Comparison of ENCODE assay signal across 8 mouse cellular contexts in genomic region chr17:57264972-57265945, GRCm38 (mm10). TPM values are rescaled to one million over a fixed set of nuclear protein-coding genes. Genes with fewer than 3 reads are reported as not detected.
DNase-seq lines count a peak whose midpoint lies in the region; ATAC-seq lines count a peak whose summit lies in the region.

No protein-coding gene starts in this region.

- DNase-seq in CD4-positive helper T cell, adult 2 months (ENCODE audit: low read depth, low spot score) = peak; percentile 44
- peak; percentile 80 to 81 for DNase-seq in adrenal gland, adult 18-20 months (ENCODE audit: low spot score in 2 of 2)
- DNase-seq in embryo, embryonic 9.5 days (ENCODE audit: extremely low spot score) = peak; percentile 32
- peak; percentile 76 to 79 for DNase-seq in heart, adult 9 months (ENCODE audit: low spot score in 2 of 2)
- peak; percentile 22 for DNase-seq in retina, embryonic 14.5 days (ENCODE audit: low spot score)
- no peak for DNase-seq in yolk sac, embryonic 10.5 days (ENCODE audit: low spot score)

- 0 out of 2 replicates have a peak, but pooled peaks cover 4% of the 10 kb centered on the region for H3K4me1 ChIP-seq in kidney, embryonic 14.5 days (ENCODE audit: control insufficient read depth, insufficient read depth, low read length)
- peaks cover 5% of the 10 kb centered on the region; the same call in 1 of the 2 replicates for H3K4me1 ChIP-seq in lung, embryonic 16.5 days (replicated peaks; ENCODE audit: control insufficient read depth, insufficient read depth, low read length)

- no peak overlapping the region for H3K9ac ChIP-seq in kidney, embryonic 14.5 days (ENCODE audit: low read depth, low read length)
- peak overlapping the region; percentile 35 for H3K9ac ChIP-seq in lung, embryonic 16.5 days (ENCODE audit: low read length)

- H3K4me3 ChIP-seq in kidney, embryonic 14.5 days (ENCODE audit: low read length) = peak overlapping the region; percentile 14; the same call in 1 of the 2 replicates
- H3K4me3 ChIP-seq in lung, embryonic 16.5 days (ENCODE audit: low read length) = peak overlapping the region; percentile 17

- WGBS in kidney, embryonic 14.5 days = 26% methylated on average over 21 of the region's 22 CpGs
- 25% methylated on average over 22 of the region's 22 CpGs for WGBS in lung, embryonic 16.5 days

- peak overlapping the region; percentile 29 for H3K4me2 ChIP-seq in kidney, embryonic 14.5 days (replicated peaks; ENCODE audit: low read depth, low read length)
- peak overlapping the region; percentile 40 for H3K4me2 ChIP-seq in lung, embryonic 16.5 days (ENCODE audit: low read depth, low read length)

- peak; percentile 93 for ATAC-seq in kidney, embryonic 14.5 days (ENCODE audit: low FRiP score, low TSS enrichment)
- ATAC-seq in lung, embryonic 16.5 days (ENCODE audit: low read depth) = peak; percentile 92

- H3K27me3 ChIP-seq in kidney, embryonic 14.5 days (ENCODE audit: control insufficient read depth, insufficient read depth, low read length) = no peaks in the 10 kb centered on the region
- H3K27me3 ChIP-seq in lung, embryonic 16.5 days (ENCODE audit: control insufficient read depth, insufficient read depth, low read depth, low read length) = no peaks in the 10 kb centered on the region

- no peak overlapping the region for H3K27ac ChIP-seq in kidney, embryonic 14.5 days (ENCODE audit: low read depth, low read length)
- no peak overlapping the region for H3K27ac ChIP-seq in lung, embryonic 16.5 days (ENCODE audit: low read length)

- no peaks in the 10 kb centered on the region for H3K9me3 ChIP-seq in kidney, embryonic 14.5 days (ENCODE audit: control insufficient read depth, low read length)
- no peaks in the 10 kb centered on the region for H3K9me3 ChIP-seq in lung, embryonic 16.5 days (ENCODE audit: control insufficient read depth, low read length)

- H3K36me3 ChIP-seq in kidney, embryonic 14.5 days (ENCODE audit: control insufficient read depth, insufficient read depth, low read length) = peaks cover 31% of the 10 kb centered on the region
- peaks cover 19% of the 10 kb centered on the region for H3K36me3 ChIP-seq in lung, embryonic 16.5 days (ENCODE audit: control insufficient read depth, insufficient read depth, low read length)

RNA-seq across cellular contexts. Expression of gene Vav1, which starts 13.6 kb away (rescaled TPM):
- total RNA-seq in adrenal gland, adult 18-20 months (2021) = 1 to 10 TPM; 2.6 to 4.0 TPM
- 1.3 and 1.7 TPM in 2 replicates for polyA plus RNA-seq in kidney, embryonic 14.5 days (2014; fragmentation: Nextera tagmentation; extraction: Ambion mirVana)
- polyA plus RNA-seq in lung, embryonic 16.5 days (2015; fragmentation: Nextera tagmentation; extraction: Ambion mirVana) = 3.9 and 6.4 TPM in 2 replicates

RNA-seq across cellular contexts. Expression of gene Trip10, which starts 16.0 kb away (rescaled TPM):
- total RNA-seq in adrenal gland, adult 18-20 months (2021) = 10 to 100 TPM; 53.4 to 61.0 TPM
- polyA plus RNA-seq in kidney, embryonic 14.5 days (2014; fragmentation: Nextera tagmentation; extraction: Ambion mirVana) = 29.7 and 37.1 TPM in 2 replicates
- 53.1 and 54.1 TPM in 2 replicates for polyA plus RNA-seq in lung, embryonic 16.5 days (2015; fragmentation: Nextera tagmentation; extraction: Ambion mirVana)

RNA-seq across cellular contexts. Expression of gene Gpr108, which starts 17.0 kb away (rescaled TPM):
- total RNA-seq in adrenal gland, adult 18-20 months (2021) = 10 to 100 TPM; 72.4 to 89.6 TPM
- 32.8 and 36.8 TPM in 2 replicates for polyA plus RNA-seq in kidney, embryonic 14.5 days (2014; fragmentation: Nextera tagmentation; extraction: Ambion mirVana)
- polyA plus RNA-seq in lung, embryonic 16.5 days (2015; fragmentation: Nextera tagmentation; extraction: Ambion mirVana) = 41.0 and 44.2 TPM in 2 replicates

RNA-seq across cellular contexts. Expression of gene C3, which starts 37.3 kb away (rescaled TPM):
- 100 to 1,000 TPM; 184 to 696 TPM for total RNA-seq in adrenal gland, adult 18-20 months (2021)
- polyA plus RNA-seq in kidney, embryonic 14.5 days (2014; fragmentation: Nextera tagmentation; extraction: Ambion mirVana) = 0.19 and 1.2 TPM in 2 replicates
- polyA plus RNA-seq in lung, embryonic 16.5 days (2015; fragmentation: Nextera tagmentation; extraction: Ambion mirVana) = 3.2 and 8.4 TPM in 2 replicates
